Mouse (Mus musculus) bone marrow, adult 2 months (tissue): Measurements from ENCODE around the gene Dmac2.

Experiments used
- CTCF ChIP-seq: fragments of 200-500 bp; IDR thresholded peaks from 2 replicates; pipeline ENCODE4 v1.5.1; 2011; ENCODE audit warnings: low read length, control low read depth; ENCODE audit not compliant: control insufficient read depth, insufficient read depth
- POLR2A ChIP-seq: fragments of 200-500 bp; IDR thresholded peaks from 2 replicates; pipeline ENCODE4 v1.6.1; 2011; ENCODE audit warnings: low read depth, mild to moderate bottlenecking, control low read depth, low read length, borderline replicate concordance; ENCODE audit not compliant: control insufficient read depth

DNA sequence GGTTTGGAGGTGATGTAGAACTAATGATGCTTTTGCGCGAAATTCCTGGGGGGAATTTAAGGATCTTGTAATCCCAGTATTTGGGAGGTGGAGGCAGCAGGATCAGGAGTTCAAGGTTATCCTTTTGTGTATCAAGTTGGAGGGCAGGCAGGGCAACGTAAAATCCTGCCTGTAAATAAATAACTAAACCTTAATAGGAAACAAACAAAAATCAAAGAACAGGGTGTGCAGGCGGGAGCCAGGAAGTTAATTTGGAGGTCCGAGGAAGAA lies 443 bp downstream of the Dmac2 start:
- TF ChIP-seq POLR2A: no peak
- no peak for TF ChIP-seq CTCF
